Mouse (Mus musculus): ENCODE data around the gene Tspan5. TPM values are rescaled to one million over a fixed set of nuclear protein-coding genes. Genes with fewer than 3 reads are reported as not detected.

Tspan5 gene
- 8.1 TPM for polyA plus RNA-seq (2015; fragmentation: Illumina TruSeq; extraction: RNeasy Lipid Tissue Mini Kit (QIAGEN cat#74804); ENCODE audit: insufficient read depth, low read depth, low replicate concordance)

DNA sequence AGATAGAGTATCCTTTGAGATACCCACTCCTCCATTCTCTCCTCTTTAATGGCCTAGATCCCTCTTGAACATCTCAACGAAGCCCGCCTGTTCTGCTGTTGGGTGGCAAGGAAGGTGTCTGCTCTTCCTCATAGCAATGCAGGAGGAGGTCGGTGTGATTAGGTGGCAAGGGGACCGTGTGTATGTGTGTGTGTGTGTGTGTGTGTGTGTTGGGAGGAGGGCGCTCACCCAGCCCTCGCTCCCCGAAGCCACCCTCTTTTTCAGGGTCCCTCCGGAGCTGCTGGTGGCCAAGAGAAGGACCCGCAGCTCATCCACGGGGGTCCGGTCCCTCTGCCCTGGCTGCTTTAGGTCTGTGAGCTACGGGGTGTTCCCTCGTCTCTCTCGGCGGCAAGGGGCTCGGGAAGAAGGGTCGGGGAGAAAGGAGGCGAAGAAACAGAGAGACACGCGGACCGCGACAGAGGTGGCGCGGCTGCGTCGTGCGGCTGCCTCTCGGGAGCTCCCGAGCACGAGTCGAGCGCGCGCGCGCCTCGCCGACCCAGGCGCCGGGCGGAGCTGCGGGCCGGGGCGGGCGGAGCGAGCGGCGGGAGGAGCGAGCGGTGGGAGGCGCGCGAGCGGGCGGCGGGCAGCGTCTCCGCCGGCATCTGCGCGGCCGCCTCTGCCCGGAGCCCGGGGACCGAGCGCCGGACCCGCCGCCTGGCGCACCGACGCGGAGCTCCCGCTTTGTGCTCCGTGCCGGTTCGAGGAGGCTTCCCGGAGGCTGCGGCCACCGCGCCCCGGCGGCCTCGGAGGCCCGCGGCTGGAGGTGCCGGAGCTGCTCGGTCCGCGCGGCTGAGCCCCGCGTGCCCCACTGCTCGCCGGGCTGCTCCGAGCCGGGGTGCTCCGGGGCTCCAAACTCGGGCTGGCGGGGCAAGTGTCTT is at the start of gene Tspan5:
Gene Tspan5, plus strand, starts transcription at position 547 of the 917 bp plus-strand sequence.

Other genes with a start within 250 kb of the Tspan5 start
- gene Eif4e, start 216.0 kb upstream of the Tspan5 start, polyA plus RNA-seq (2015; fragmentation: Illumina TruSeq; extraction: RNeasy Lipid Tissue Mini Kit (QIAGEN cat#74804); ENCODE audit: insufficient read depth, low read depth, low replicate concordance): 16.6 TPM